Mouse (Mus musculus) MEL-GATA-1-ER (cell line): ENCODE results near the gene Igfbp7.

ENCODE experiments used
- DNase-seq: peaks from one replicate; pipeline ENCODE4 v3.0.0-alpha.2; 2012; ENCODE audit warnings: low read depth; ENCODE audit errors: extremely low read depth

Gene Igfbp7

GRCm38 (mm10) chr5:77380321-77380901 is 27.4 kb downstream of the Igfbp7 start:
- DNase-seq, result no peak

- no peak for DNase-seq
These were observed 28.3 kb downstream of the Igfbp7 start for GRCm38 (mm10) chr5:77379434-77380135.

- no peak for DNase-seq
These were observed 29.8 kb downstream of the Igfbp7 start for GRCm38 (mm10) chr5:77378027-77378426.

- DNase-seq, result no peak
These were observed 32.3 kb downstream of the Igfbp7 start for GRCm38 (mm10) chr5:77375546-77375945.

- DNase-seq, result no peak
These were observed 32.9 kb downstream of the Igfbp7 start for GRCm38 (mm10) chr5:77374945-77375344.

- peak; percentile 13 for DNase-seq
These were observed 35.1 kb downstream of the Igfbp7 start for GRCm38 (mm10) chr5:77372778-77373177.

GRCm38 (mm10) chr5:77372242-77372641 is 35.6 kb downstream of the Igfbp7 start:
- DNase-seq, result no peak

- no peak for DNase-seq
These were observed 37.4 kb downstream of the Igfbp7 start for GRCm38 (mm10) chr5:77370378-77370892.

GRCm38 (mm10) chr5:77369394-77369793 is 38.4 kb downstream of the Igfbp7 start:
- DNase-seq, result no peak

- no peak for DNase-seq
These were observed 39.6 kb downstream of the Igfbp7 start for GRCm38 (mm10) chr5:77368194-77368593.

- DNase-seq, result no peak
These were observed 40.2 kb downstream of the Igfbp7 start for GRCm38 (mm10) chr5:77367682-77368081.

GRCm38 (mm10) chr5:77367145-77367544 is 40.7 kb downstream of the Igfbp7 start:
- no peak for DNase-seq

- DNase-seq, result no peak
These were observed 41.5 kb downstream of the Igfbp7 start for GRCm38 (mm10) chr5:77366313-77366712.

- DNase-seq, result no peak
These were observed 43.3 kb downstream of the Igfbp7 start for GRCm38 (mm10) chr5:77364443-77365038.

GRCm38 (mm10) chr5:77363650-77364049 is 44.2 kb downstream of the Igfbp7 start:
- DNase-seq, result no peak

GRCm38 (mm10) chr5:77362120-77362519 is 45.7 kb downstream of the Igfbp7 start:
- no peak for DNase-seq

- DNase-seq, result no peak
These were observed 46.8 kb downstream of the Igfbp7 start for GRCm38 (mm10) chr5:77361006-77361405.

GRCm38 (mm10) chr5:77359971-77360370 is 47.9 kb downstream of the Igfbp7 start:
- DNase-seq, result no peak

GRCm38 (mm10) chr5:77358347-77358746 is 49.5 kb downstream of the Igfbp7 start:
- DNase-seq, result no peak

GRCm38 (mm10) chr5:77357405-77358149 is 50.3 kb downstream of the Igfbp7 start:
- no peak for DNase-seq

- DNase-seq, result no peak
These were observed 52.3 kb downstream of the Igfbp7 start for GRCm38 (mm10) chr5:77355307-77356265.
